Mouse (Mus musculus): ENCODE data around the gene Mfap5.
A peak's percentile ranks its signal among the peaks of the same experiment; 100 is the strongest.
"Not testable (repeated sequence)": the region's sequence is repeated elsewhere in the genome, so short reads cannot be mapped to it uniquely, and the experiment has no call there.

The Mfap5 gene

GRCm38 (mm10) chr6:122560427-122560826, 54.8 kb downstream of the Mfap5 start:
- DNase-seq (ENCODE audit: low spot score): peak; percentile 75

- DNase-seq (ENCODE audit: low spot score): no peak
Measured at GRCm38 (mm10) chr6:122561005-122561404, 55.4 kb downstream of the Mfap5 start.

- DNase-seq (ENCODE audit: low spot score): peak; percentile 55
Measured at GRCm38 (mm10) chr6:122562463-122562862, 56.8 kb downstream of the Mfap5 start.

GRCm38 (mm10) chr6:122565070-122565784, 59.6 kb downstream of the Mfap5 start:
- DNase-seq (ENCODE audit: low spot score): no peak

- no peak for DNase-seq (ENCODE audit: low spot score)
Measured at GRCm38 (mm10) chr6:122569113-122569512, 63.5 kb downstream of the Mfap5 start.

- DNase-seq (ENCODE audit: low spot score): no peak
Measured at GRCm38 (mm10) chr6:122569762-122570161, 64.1 kb downstream of the Mfap5 start.

GRCm38 (mm10) chr6:122570695-122571616, 65.3 kb downstream of the Mfap5 start:
- DNase-seq (ENCODE audit: low spot score): no peak

- no peak for DNase-seq (ENCODE audit: low spot score)
Measured at GRCm38 (mm10) chr6:122571617-122571959, 65.9 kb downstream of the Mfap5 start.

- not testable (repeated sequence) for DNase-seq (ENCODE audit: low spot score)
Measured at GRCm38 (mm10) chr6:122575037-122575436, 69.4 kb downstream of the Mfap5 start.

GRCm38 (mm10) chr6:122577030-122577429, 71.4 kb downstream of the Mfap5 start:
- DNase-seq (ENCODE audit: low spot score): no peak
